ENCODE assay signal across 18 mouse cellular contexts in genomic region chr15:99044854-99045253, GRCm38 (mm10). TPM values are rescaled to one million over a fixed set of nuclear protein-coding genes. Genes with fewer than 3 reads are reported as not detected.
A peak's percentile ranks its signal among the peaks of the same experiment; 100 is the strongest.
DNase-seq lines count a peak whose midpoint lies in the region; ATAC-seq and TF ChIP-seq lines count a peak whose summit lies in the region.
"Had no signal": no experiment of that assay in that cellular context is flagged by ENCODE, and none has a peak within 500 bp of the region (broad histone marks: within the 10 kb centered on the region; RNA-seq: fewer than 3 reads in every experiment).

No protein-coding gene starts in this region.

- peaks cover 8% of the 10 kb centered on the region; the same call in 1 of the 2 replicates for H3K27me3 ChIP-seq in kidney, embryonic 15.5 days
- H3K27me3 ChIP-seq in ES-Bruce4 (ENCODE audit: control insufficient read depth, insufficient read depth, low read length, poor library complexity, severe bottlenecking): no peaks in the 10 kb centered on the region
- H3K27me3 ChIP-seq: neural tube, embryonic 13.5 days had no signal

- no peak overlapping the region for H3K4me2 ChIP-seq in kidney, embryonic 15.5 days
- H3K4me2 ChIP-seq: liver, embryonic 11.5 days; neural tube, embryonic 13.5 days had no signal

- no peak for TF ChIP-seq EP300 in ES-Bruce4 (IDR thresholded peaks at IDR 0.05; ENCODE audit: insufficient read depth, low read depth, low read length)

- no peak overlapping the region for H3K4me3 ChIP-seq in kidney, embryonic 15.5 days (replicated peaks)
- no peak overlapping the region for H3K4me3 ChIP-seq in ES-Bruce4 (ENCODE audit: low read depth, low read length)
- H3K4me3 ChIP-seq: hindbrain, embryonic 10.5 days; megakaryocyte, embryonic 14.5 days; neural tube, embryonic 13.5 days had no signal

- H3K27ac ChIP-seq in kidney, embryonic 15.5 days: no peak overlapping the region
- peak overlapping the region; percentile 75 for H3K27ac ChIP-seq in ES-Bruce4 (ENCODE audit: insufficient read depth, low read length)
- H3K27ac ChIP-seq: hindbrain, embryonic 10.5 days; neural tube, embryonic 13.5 days had no signal

- intact Hi-C loops in heart, postnatal 25 days (cut with DNase I): no loop called here

- 54% methylated on average over 3 of the region's 3 CpGs for WGBS in kidney, embryonic 15.5 days

- H3K9me3 ChIP-seq in kidney, embryonic 15.5 days (replicated peaks): no peaks in the 10 kb centered on the region
- no peaks in the 10 kb centered on the region for H3K9me3 ChIP-seq in ES-Bruce4 (replicated peaks; ENCODE audit: control insufficient read depth, insufficient read depth, low read length, poor library complexity, severe bottlenecking)
- H3K9me3 ChIP-seq: hindbrain, embryonic 10.5 days; neural tube, embryonic 13.5 days had no signal

- no peak for ATAC-seq in kidney, embryonic 15.5 days (replicated peaks; ENCODE audit: low FRiP score)

- TF ChIP-seq CTCF in ES-Bruce4 (IDR thresholded peaks at IDR 0.05; ENCODE audit: low read depth, low read length): no peak

- no peak overlapping the region for H3K9ac ChIP-seq in kidney, embryonic 15.5 days
- peak overlapping the region; percentile 23; the same call in 1 of the 2 replicates for H3K9ac ChIP-seq in ES-Bruce4 (ENCODE audit: low read depth, poor library complexity, severe bottlenecking)
- H3K9ac ChIP-seq: neural tube, embryonic 13.5 days had no signal

- peak; percentile 74 to 78 for DNase-seq in kidney, adult 8-10 months
- DNase-seq in adipocyte (ENCODE audit: low spot score): peak; percentile 60
- DNase-seq in kidney, postnatal 25 days: peak; percentile 63 to 83
- no peak for DNase-seq in cerebellum, postnatal 4 days (ENCODE audit: low spot score in 2 of 2)
- no peak for DNase-seq in layer of hippocampus, adult 9-10 months (ENCODE audit: low spot score)
- DNase-seq in heart, postnatal 25 days (ENCODE audit: low spot score): no peak
- DNase-seq: cerebellum, postnatal 14 days; heart, adult 11 months; thymus, adult 18-20 months had no signal

- H3K36me3 ChIP-seq in kidney, embryonic 15.5 days: no peaks in the 10 kb centered on the region
- no peaks in the 10 kb centered on the region for H3K36me3 ChIP-seq in ES-Bruce4 (ENCODE audit: control insufficient read depth, insufficient read depth, low read length, poor library complexity, severe bottlenecking)
- H3K36me3 ChIP-seq: hindbrain, embryonic 10.5 days; neural tube, embryonic 13.5 days had no signal

- TF ChIP-seq POLR2A in ES-Bruce4 (IDR thresholded peaks at IDR 0.05; ENCODE audit: insufficient read depth, low read length): no peak

- peaks cover 20% of the 10 kb centered on the region for H3K4me1 ChIP-seq in kidney, embryonic 15.5 days
- H3K4me1 ChIP-seq in ES-Bruce4 (ENCODE audit: control insufficient read depth, insufficient read depth, low read length): peaks cover 4% of the 10 kb centered on the region
- H3K4me1 ChIP-seq: neural tube, embryonic 13.5 days had no signal

RNA-seq across cellular contexts. Expression of gene Prph, which starts 10.1 kb away (rescaled TPM):
- 5.9 and 12.6 TPM in 2 replicates for polyA plus RNA-seq in kidney, embryonic 15.5 days (2015; fragmentation: Nextera tagmentation; extraction: Ambion mirVana)
- polyA plus RNA-seq in ES-Bruce4 (2011; ENCODE audit: insufficient read depth, insufficient read length, low read depth, missing spikeins): 8.0 and 11.5 TPM in 2 replicates
- under 1 TPM; 0.14 to 0.42 TPM for total RNA-seq in heart, postnatal 25 days (2021)
- total RNA-seq: MEL had no signal

RNA-seq across cellular contexts. Expression of gene Tuba1c, which starts 15.2 kb away (rescaled TPM):
- 180 and 185 TPM in 2 replicates for polyA plus RNA-seq in kidney, embryonic 15.5 days (2015; fragmentation: Nextera tagmentation; extraction: Ambion mirVana)
- polyA plus RNA-seq in ES-Bruce4 (2011; ENCODE audit: insufficient read depth, insufficient read length, low read depth, missing spikeins): 407 and 426 TPM in 2 replicates
- total RNA-seq in heart, postnatal 25 days (2021): 10 to 100 TPM; 33.5 to 33.7 TPM

RNA-seq across cellular contexts. Expression of gene Troap, which starts 29.5 kb away (rescaled TPM):
- 33.8 and 39.4 TPM in 2 replicates for polyA plus RNA-seq in kidney, embryonic 15.5 days (2015; fragmentation: Nextera tagmentation; extraction: Ambion mirVana)
- polyA plus RNA-seq in ES-Bruce4 (2011; ENCODE audit: insufficient read depth, insufficient read length, low read depth, missing spikeins): 43.3 and 46.5 TPM in 2 replicates
- total RNA-seq in heart, postnatal 25 days (2021): under 1 TPM; 0.13 to 0.67 TPM

RNA-seq across cellular contexts. Expression of gene C1ql4, which starts 42.8 kb away (rescaled TPM):
- polyA plus RNA-seq in kidney, embryonic 15.5 days (2015; fragmentation: Nextera tagmentation; extraction: Ambion mirVana): 0.72 and 1.1 TPM in 2 replicates
- 0.96 TPM in 1 of 2 replicates, not detected in the other for polyA plus RNA-seq in ES-Bruce4 (2011; ENCODE audit: insufficient read depth, insufficient read length, low read depth, missing spikeins)
- not detected for total RNA-seq in heart, postnatal 25 days (2021)
- total RNA-seq: adrenal gland, postnatal 36 days had no signal
- polyA plus RNA-seq: liver, embryonic 11.5 days; small intestine, adult 2 months had no signal

RNA-seq across cellular contexts. Expression of gene Dnajc22, which starts 48.1 kb away (rescaled TPM):
- polyA plus RNA-seq in kidney, embryonic 15.5 days (2015; fragmentation: Nextera tagmentation; extraction: Ambion mirVana): 8.6 and 8.8 TPM in 2 replicates
- polyA plus RNA-seq in ES-Bruce4 (2011; ENCODE audit: insufficient read depth, insufficient read length, low read depth, missing spikeins): 5.0 and 5.4 TPM in 2 replicates
- total RNA-seq in heart, postnatal 25 days (2021): under 1 TPM; 0.16 to 0.45 TPM

Comparison
In these comparisons a context has a peak if more than half of its experiments do, and no peak if none do; other contexts are left out.
1. DNase-seq: peak in kidney, adult 8-10 months (2 of 2), adipocyte (single experiment) and kidney, postnatal 25 days (2 of 2); none in cerebellum, postnatal 4 days (0 of 2), layer of hippocampus, adult 9-10 months (single experiment) and heart, postnatal 25 days (single experiment).